Mouse (Mus musculus): ENCODE results near the gene Cog5. TPM values are rescaled to one million over a fixed set of nuclear protein-coding genes. Genes with fewer than 3 reads are reported as not detected.
A peak's percentile ranks its signal among the peaks of the same experiment; 100 is the strongest.

The Cog5 gene
- polyA plus RNA-seq, 1 experiment from 2014 or later: 27.6 TPM

DNA sequence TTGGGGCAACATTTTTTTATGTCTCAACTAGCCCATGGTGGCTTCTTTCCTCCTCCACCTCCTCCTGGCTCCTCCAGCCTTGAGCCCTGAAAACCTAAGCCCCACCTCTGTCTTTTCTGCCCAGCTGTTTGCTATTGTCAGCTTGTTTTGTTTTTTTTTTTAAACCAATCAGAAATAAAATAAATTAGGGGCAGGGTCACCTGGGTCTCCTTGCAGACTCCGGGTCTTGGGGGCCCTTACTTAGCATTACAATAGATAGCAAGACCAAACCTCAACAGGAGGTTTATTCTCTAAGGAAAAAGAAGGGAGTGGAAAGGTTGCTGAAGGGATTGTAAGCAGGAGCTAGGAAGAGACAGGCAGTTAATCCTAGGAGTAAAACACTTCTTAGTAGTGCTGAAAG lies 181.5 kb downstream of the Cog5 start:
- no peak overlapping the region for H3K27ac ChIP-seq (ENCODE audit: low read length)
- no peaks in the 10 kb centered on the region for H3K27me3 ChIP-seq (ENCODE audit: insufficient read depth, low read length)
- H3K9ac ChIP-seq (replicated peaks; ENCODE audit: low read length): no peak overlapping the region
- H3K4me1 ChIP-seq (ENCODE audit: insufficient read depth, low read length): 0 out of 2 replicates have a peak, but pooled peaks cover 3% of the 10 kb centered on the region
- H3K4me2 ChIP-seq (replicated peaks; ENCODE audit: low read depth, low read length): no peak overlapping the region
- ATAC-seq (ENCODE audit: low FRiP score, low TSS enrichment): no peak
- no peaks in the 10 kb centered on the region for H3K9me3 ChIP-seq (ENCODE audit: low read length)
- no peaks in the 10 kb centered on the region for H3K36me3 ChIP-seq (ENCODE audit: insufficient read depth, low read length)
- WGBS: 13% methylated on average over 1 of the region's 1 CpGs
- no peak overlapping the region for H3K4me3 ChIP-seq (ENCODE audit: low read length)

DNA sequence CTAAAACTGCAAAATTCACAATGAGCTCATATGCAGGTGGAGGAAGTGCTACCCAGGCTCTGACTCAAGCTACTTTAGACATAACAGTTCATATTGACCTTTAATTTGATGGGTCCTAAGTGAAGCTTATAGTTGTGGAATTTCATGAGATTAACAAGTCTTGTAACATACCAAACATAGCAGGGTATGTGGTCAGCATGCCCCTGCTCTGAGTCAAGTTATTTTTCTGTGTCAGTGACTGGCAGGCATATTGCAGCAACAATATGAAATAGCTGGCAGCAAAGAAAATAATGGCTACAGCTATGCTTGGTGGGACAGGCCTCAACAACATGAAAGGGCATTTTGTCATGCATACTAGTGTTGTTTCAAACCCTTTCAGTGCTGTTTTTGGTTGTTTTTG lies 183.9 kb downstream of the Cog5 start:
- Histone ChIP-seq H3K27me3 (ENCODE audit: insufficient read depth, low read length) (no peaks in the 10 kb centered on the region), H3K36me3 (ENCODE audit: insufficient read depth, low read length) (0 out of 2 replicates have a peak, but pooled peaks cover 4% of the 10 kb centered on the region), H3K9ac (replicated peaks; ENCODE audit: low read length) (no peak overlapping the region), H3K27ac (ENCODE audit: low read length) (no peak overlapping the region), H3K4me2 (replicated peaks; ENCODE audit: low read depth, low read length) (no peak overlapping the region), H3K9me3 (ENCODE audit: low read length) (no peaks in the 10 kb centered on the region), H3K4me3 (ENCODE audit: low read length) (no peak overlapping the region), H3K4me1 (ENCODE audit: insufficient read depth, low read length) (0 out of 2 replicates have a peak, but pooled peaks cover 3% of the 10 kb centered on the region)
- no peak for ATAC-seq (ENCODE audit: low FRiP score, low TSS enrichment)

DNA sequence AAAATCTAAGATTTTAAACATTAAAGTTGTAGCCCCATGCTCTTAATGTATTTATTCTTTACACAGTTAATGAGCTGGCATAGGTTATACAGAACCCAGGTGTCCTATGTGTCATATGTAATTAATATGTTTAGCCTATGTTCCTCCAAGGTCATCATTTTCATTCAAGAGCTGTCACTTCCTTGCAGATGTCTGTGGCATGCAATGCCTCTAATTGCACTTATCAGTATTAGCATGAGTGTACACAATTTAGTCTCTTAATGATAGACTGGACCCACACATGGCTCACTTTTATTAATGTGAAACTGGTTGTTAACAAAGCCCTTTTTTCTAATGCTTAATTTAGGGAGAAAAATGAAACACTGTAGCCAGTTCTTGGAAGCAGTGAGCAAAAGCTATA lies 184.6 kb downstream of the Cog5 start:
- no peak overlapping the region for H3K27ac ChIP-seq (ENCODE audit: low read length)
- no peak overlapping the region for H3K4me2 ChIP-seq (replicated peaks; ENCODE audit: low read depth, low read length)
- 0 out of 2 replicates have a peak, but pooled peaks cover 4% of the 10 kb centered on the region for H3K36me3 ChIP-seq (ENCODE audit: insufficient read depth, low read length)

GRCm38 (mm10) chr12:31846077-31846476 lies 191.4 kb downstream of the Cog5 start:
- Histone ChIP-seq H3K4me1 (ENCODE audit: insufficient read depth, low read length) (no peaks in the 10 kb centered on the region), H3K27me3 (ENCODE audit: insufficient read depth, low read length) (no peaks in the 10 kb centered on the region), H3K4me2 (replicated peaks; ENCODE audit: low read depth, low read length) (no peak overlapping the region), H3K36me3 (ENCODE audit: insufficient read depth, low read length) (0 out of 2 replicates have a peak, but pooled peaks cover 4% of the 10 kb centered on the region), H3K4me3 (ENCODE audit: low read length) (no peak overlapping the region), H3K9me3 (ENCODE audit: low read length) (no peaks in the 10 kb centered on the region), H3K27ac (ENCODE audit: low read length) (no peak overlapping the region), H3K9ac (replicated peaks; ENCODE audit: low read length) (no peak overlapping the region)
- no peak for ATAC-seq (ENCODE audit: low FRiP score, low TSS enrichment)
- WGBS: 90% methylated on average over 3 of the region's 3 CpGs

More for the DNA sequence above, 184.6 kb downstream of the Cog5 start:
- no peak overlapping the region for H3K9ac ChIP-seq (replicated peaks; ENCODE audit: low read length)
- ATAC-seq (ENCODE audit: low FRiP score, low TSS enrichment): no peak
- H3K4me3 ChIP-seq (ENCODE audit: low read length): no peak overlapping the region
- 0 out of 2 replicates have a peak, but pooled peaks cover 3% of the 10 kb centered on the region for H3K4me1 ChIP-seq (ENCODE audit: insufficient read depth, low read length)
- H3K9me3 ChIP-seq (ENCODE audit: low read length): no peaks in the 10 kb centered on the region
- no peaks in the 10 kb centered on the region for H3K27me3 ChIP-seq (ENCODE audit: insufficient read depth, low read length)

GRCm38 (mm10) chr12:31848630-31849415 lies 194.2 kb downstream of the Cog5 start:
- Histone ChIP-seq H3K4me2 (replicated peaks; ENCODE audit: low read depth, low read length) (no peak overlapping the region), H3K4me1 (ENCODE audit: insufficient read depth, low read length) (no peaks in the 10 kb centered on the region), H3K27ac (ENCODE audit: low read length) (no peak overlapping the region), H3K36me3 (ENCODE audit: insufficient read depth, low read length) (no peaks in the 10 kb centered on the region), H3K27me3 (ENCODE audit: insufficient read depth, low read length) (no peaks in the 10 kb centered on the region), H3K9ac (replicated peaks; ENCODE audit: low read length) (no peak overlapping the region), H3K4me3 (ENCODE audit: low read length) (no peak overlapping the region), H3K9me3 (ENCODE audit: low read length) (no peaks in the 10 kb centered on the region)
- WGBS: 81% methylated on average over 5 of the region's 5 CpGs
- peak; percentile 35; the same call in 1 of the 2 replicates for ATAC-seq (ENCODE audit: low FRiP score, low TSS enrichment)

GRCm38 (mm10) chr12:31849601-31850000 lies 194.9 kb downstream of the Cog5 start:
- Histone ChIP-seq H3K27me3 (ENCODE audit: insufficient read depth, low read length) (no peaks in the 10 kb centered on the region), H3K9ac (replicated peaks; ENCODE audit: low read length) (no peak overlapping the region)
- WGBS: 96% methylated on average over 2 of the region's 2 CpGs

GRCm38 (mm10) chr12:31854039-31854438 lies 199.4 kb downstream of the Cog5 start:
- Histone ChIP-seq H3K4me2 (replicated peaks; ENCODE audit: low read depth, low read length) (no peak overlapping the region), H3K4me3 (ENCODE audit: low read length) (no peak overlapping the region), H3K27ac (ENCODE audit: low read length) (no peak overlapping the region), H3K4me1 (ENCODE audit: insufficient read depth, low read length) (peaks cover 4% of the 10 kb centered on the region; the same call in 1 of the 2 replicates), H3K27me3 (ENCODE audit: insufficient read depth, low read length) (no peaks in the 10 kb centered on the region), H3K36me3 (ENCODE audit: insufficient read depth, low read length) (no peaks in the 10 kb centered on the region), H3K9ac (replicated peaks; ENCODE audit: low read length) (no peak overlapping the region), H3K9me3 (ENCODE audit: low read length) (no peaks in the 10 kb centered on the region)
- 64% methylated on average over 3 of the region's 3 CpGs for WGBS
- ATAC-seq (ENCODE audit: low FRiP score, low TSS enrichment): no peak

More at GRCm38 (mm10) chr12:31849601-31850000, 194.9 kb downstream of the Cog5 start:
- Histone ChIP-seq H3K4me3 (ENCODE audit: low read length) (no peak overlapping the region), H3K36me3 (ENCODE audit: insufficient read depth, low read length) (no peaks in the 10 kb centered on the region), H3K27ac (ENCODE audit: low read length) (no peak overlapping the region), H3K4me1 (ENCODE audit: insufficient read depth, low read length) (peaks cover 4% of the 10 kb centered on the region; the same call in 1 of the 2 replicates), H3K9me3 (ENCODE audit: low read length) (no peaks in the 10 kb centered on the region), H3K4me2 (replicated peaks; ENCODE audit: low read depth, low read length) (no peak overlapping the region)
- no peak for ATAC-seq (ENCODE audit: low FRiP score, low TSS enrichment)

DNA sequence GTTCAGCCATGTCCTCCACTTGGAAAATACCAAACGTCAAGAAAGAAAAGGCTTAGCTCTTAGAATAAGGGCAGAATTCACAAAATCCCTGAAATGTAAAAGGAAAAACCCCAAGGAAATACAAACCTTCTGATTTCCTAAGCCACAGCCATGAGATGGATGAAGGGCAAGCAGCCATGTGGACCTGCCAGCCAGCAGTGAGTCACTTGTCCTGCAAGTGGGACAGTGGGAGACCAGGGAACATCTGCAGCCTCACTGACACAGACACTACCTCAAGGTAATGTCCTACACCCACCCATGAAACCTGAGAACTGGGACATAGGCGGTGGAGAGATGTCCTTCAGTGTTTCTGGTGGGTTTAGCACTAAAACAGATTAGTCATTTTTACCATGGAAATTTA lies 200.1 kb downstream of the Cog5 start:
- no peak overlapping the region for H3K9ac ChIP-seq (replicated peaks; ENCODE audit: low read length)
- 62% methylated on average over 2 of the region's 2 CpGs for WGBS
- H3K4me2 ChIP-seq (replicated peaks; ENCODE audit: low read depth, low read length): no peak overlapping the region
- H3K4me3 ChIP-seq (ENCODE audit: low read length): no peak overlapping the region
- no peaks in the 10 kb centered on the region for H3K9me3 ChIP-seq (ENCODE audit: low read length)
- H3K27me3 ChIP-seq (ENCODE audit: insufficient read depth, low read length): no peaks in the 10 kb centered on the region
- H3K27ac ChIP-seq (ENCODE audit: low read length): no peak overlapping the region
- ATAC-seq (ENCODE audit: low FRiP score, low TSS enrichment): no peak
- H3K36me3 ChIP-seq (ENCODE audit: insufficient read depth, low read length): no peaks in the 10 kb centered on the region
- peaks cover 4% of the 10 kb centered on the region; the same call in 1 of the 2 replicates for H3K4me1 ChIP-seq (ENCODE audit: insufficient read depth, low read length)

GRCm38 (mm10) chr12:31857784-31858183 lies 203.1 kb downstream of the Cog5 start:
- no peak for ATAC-seq (ENCODE audit: low FRiP score, low TSS enrichment)
- H3K4me3 ChIP-seq (ENCODE audit: low read length): no peak overlapping the region
- no peak overlapping the region for H3K27ac ChIP-seq (ENCODE audit: low read length)
- no peaks in the 10 kb centered on the region for H3K9me3 ChIP-seq (ENCODE audit: low read length)
- no peak overlapping the region for H3K4me2 ChIP-seq (replicated peaks; ENCODE audit: low read depth, low read length)
- peaks cover 4% of the 10 kb centered on the region; the same call in 1 of the 2 replicates for H3K4me1 ChIP-seq (ENCODE audit: insufficient read depth, low read length)
- WGBS: 91% methylated on average over 7 of the region's 7 CpGs
- no peak overlapping the region for H3K9ac ChIP-seq (replicated peaks; ENCODE audit: low read length)
- H3K27me3 ChIP-seq (ENCODE audit: insufficient read depth, low read length): no peaks in the 10 kb centered on the region
- no peaks in the 10 kb centered on the region for H3K36me3 ChIP-seq (ENCODE audit: insufficient read depth, low read length)

Data from kidney, embryonic 16.5 days (tissue).